Mouse (Mus musculus) NIH3T3 (cell line): ENCODE data around the gene Dnah8.
"Not testable (repeated sequence)": the region's sequence is repeated elsewhere in the genome, so short reads cannot be mapped to it uniquely, and the experiment has no call there.

Experiments used
- DNase-seq: peaks from one replicate; pipeline ENCODE4 v3.0.0-alpha.2; 2012; ENCODE audit warnings: low read depth

The Dnah8 gene

DNA sequence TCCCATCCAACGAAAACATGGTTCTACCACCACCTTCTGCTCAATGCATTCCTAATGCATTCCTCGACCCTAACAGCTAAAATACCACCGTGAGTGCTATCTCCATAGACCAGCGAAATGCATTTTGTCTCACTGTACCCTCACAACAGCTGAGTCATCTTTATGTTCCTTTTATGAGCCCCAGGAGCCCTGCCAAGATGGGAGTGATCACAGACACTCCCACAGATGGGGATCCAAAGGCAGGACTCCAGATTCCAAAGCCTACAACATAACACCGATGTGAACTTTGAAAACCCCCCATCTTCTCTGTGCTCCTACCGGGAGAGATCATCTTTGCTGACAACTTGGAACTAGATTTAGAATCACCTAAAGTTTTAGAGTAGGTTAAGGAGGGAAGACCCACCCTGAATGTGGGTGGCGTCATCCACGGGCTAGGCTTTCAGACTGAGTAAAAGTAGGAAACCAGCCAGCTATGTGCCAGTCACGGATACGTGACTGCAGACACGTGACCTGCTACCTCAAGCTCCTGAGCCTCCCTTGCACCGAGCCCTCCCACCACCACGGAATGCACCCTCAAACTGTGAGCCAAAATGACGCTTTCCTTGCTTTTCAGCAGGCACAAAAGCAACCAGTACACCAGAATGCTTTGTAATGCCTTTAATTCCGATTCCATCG is 14.7 kb upstream of the Dnah8 start:
- peak; percentile 72 for DNase-seq

DNA sequence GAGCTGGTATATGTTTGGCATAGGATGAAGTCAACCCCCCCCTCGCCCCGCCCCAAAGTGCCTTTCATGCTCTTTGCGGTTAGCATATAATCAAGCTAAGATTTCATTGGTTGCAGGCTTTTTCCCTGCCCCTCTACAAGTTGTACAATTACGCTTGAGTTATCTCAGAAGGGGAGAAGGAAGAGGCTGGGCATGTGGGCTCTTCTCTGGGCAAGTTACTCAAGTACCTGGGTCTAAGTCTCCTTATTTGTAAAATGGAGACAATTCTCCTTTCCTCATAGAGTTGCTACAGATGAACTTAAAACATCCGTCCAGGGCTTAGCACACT is 14.2 kb upstream of the Dnah8 start:
- no peak for DNase-seq

DNA sequence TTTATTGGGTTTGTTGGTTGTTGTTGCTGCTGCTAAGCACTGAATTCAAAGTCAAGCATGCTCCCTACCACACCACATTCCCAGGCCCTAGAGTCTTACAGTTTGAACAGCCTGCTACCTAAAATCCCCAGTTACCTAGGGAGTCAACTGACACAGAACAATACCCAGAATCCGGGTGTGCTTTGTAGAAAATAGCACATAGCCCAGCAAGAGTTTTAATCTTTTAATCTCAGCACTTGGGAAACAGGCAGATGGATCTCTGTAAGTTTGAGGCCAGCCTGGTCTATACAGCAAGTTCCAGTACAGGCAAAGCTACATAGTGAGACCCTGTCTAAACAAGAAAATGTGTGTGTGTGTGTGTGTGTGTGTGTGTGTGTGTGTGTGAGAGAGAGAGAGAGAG is 13.4 kb upstream of the Dnah8 start:
- no peak for DNase-seq

DNA sequence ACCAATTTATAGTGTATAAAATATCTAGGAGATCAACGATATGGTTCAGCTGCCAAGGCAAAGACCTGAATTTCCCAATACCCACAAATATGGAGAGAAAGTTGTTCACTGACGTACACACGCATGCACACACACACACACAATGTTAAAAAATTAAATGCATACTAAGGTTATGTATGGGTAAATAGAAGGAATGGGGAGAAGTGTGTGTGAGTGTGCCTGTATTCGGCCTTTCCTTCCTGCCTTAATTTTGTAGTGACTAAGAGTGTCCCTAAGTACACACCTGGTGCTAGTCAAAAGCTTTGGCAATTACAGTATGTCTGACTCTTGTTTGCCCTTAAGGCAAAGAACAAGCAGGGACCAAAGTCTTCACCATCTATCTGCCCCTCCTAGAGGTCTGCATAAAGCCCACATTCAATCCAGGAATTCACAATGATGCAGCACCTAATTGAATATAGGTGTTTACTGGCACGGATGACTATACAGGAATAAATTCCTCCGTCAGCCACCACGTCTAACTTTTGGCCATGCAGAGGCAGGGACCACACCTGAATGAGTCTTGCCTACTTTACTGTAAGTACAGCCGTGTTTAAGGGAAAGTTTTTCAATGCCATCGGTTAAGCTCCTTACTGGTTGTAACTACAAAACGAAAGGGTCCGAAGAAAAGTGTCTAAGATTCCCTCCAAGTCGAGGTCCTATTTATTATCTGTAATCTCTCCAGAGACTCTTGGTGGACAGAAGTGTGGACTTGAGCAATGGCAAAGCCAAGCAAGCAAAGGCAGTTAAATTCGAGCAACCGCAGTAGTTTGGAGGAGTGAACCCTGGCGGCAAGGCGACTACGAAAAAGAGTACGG is 12.7 kb upstream of the Dnah8 start:
- DNase-seq, result peak; percentile 8

DNA sequence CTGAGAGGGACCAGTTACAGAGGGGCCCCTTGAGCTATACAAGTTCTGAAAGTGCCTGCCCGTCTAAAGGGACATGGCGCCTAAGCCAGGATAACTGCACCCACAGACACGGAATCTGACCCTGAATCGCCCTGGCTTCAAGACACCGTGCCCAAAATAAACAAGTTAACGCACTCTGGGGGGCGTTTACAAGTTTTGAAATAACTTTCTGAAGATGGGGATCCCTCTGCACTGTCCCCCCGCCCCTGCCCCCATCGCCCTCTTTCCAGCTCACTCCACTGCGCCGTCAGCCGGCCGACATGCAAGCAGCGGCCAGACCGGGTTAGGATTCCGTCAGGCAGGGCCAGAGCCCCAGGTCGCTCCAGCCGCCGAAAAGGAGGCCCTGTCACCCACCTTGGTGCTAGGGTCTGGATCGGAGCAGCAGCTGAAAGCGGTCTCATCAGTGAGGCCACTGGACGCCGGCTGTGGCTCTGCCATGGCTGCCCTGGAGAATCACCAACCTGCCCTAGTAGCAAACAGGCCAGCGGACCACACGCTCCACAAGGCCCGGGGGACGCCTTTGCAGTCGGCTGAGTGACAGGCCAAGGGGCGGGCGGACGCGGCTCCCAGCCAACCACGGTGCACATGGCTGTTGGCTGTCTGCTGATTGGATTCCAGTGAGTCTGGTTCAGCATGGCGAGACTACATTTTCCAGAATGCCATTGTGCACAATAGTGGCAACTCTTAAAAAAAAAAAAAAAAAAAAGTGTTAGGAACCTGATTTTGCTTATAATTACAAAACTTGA is 11.9 kb upstream of the Dnah8 start:
- peak; percentile 98 for DNase-seq

DNA sequence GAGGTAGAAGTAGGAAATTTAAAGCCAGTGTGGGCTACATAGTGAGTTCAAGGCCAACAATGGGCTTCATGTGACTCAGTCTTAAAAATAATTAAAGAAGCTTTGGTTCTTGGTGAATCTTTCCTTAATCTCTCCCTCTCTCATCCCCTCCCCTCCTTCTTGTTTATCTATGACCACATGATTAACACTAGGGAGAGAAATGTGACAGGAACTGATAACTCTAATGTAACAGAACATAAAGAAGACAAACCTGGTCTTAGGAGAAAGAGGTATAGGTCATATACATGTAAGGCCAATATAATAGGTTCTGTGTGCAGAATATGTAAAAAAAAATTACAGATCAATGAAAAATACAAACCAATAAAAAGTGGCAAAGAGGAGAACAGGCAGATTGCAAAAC is 10.8 kb upstream of the Dnah8 start:
- no peak for DNase-seq

DNA sequence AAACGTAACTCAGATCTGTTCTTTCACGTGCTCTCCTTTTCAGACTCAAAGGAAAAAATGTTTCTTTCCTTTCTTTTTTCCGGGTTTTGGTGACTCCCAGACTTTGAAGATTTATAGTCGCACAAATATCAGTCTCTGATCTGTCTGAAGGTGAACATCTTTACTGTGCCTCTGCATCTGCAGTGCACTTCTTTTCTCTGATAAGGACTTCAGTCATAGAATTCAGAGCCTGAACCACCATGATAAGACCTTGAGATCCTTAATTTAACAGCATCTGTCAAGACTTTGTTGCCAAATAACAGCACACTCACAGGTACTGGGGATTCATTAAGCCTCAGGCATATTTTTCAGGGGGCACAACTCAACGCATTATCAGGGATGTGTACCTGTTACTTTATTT is 8.0 kb upstream of the Dnah8 start:
- DNase-seq, result no peak

DNA sequence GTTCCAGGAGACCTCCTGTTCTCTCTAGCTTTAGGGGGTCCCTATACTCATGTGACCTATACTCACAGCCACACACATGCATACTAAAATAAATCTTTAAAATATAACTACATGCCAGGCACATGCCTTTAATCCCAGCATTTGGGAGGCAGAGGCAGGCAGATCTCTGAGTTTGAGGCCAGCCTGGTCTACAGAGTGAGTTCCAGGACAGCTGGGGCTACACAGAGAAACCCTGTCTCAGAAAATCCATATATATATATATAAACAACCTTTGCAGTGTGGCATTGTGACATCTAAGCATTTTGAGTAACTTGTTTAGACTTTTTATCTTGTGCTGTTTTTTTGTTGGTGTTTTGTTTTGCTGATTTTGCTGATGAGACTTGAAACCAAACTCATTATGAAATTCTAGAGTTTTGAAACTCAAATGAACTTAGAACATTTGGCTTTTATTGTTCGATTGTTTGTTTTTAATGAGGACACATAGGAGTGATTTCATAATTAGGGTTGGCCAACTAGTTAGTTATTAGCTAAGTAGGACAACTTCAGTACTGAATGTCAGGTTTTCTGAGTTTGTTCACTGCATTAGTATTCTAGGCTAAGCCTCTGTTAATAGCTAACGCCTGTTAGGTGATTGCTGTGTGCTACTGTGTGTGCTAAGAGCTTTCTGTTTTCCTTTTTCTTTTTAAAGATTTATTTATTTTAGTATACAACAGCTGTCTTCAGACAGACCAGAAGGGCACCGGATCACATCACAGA is 5.8 kb upstream of the Dnah8 start:
- DNase-seq, result no peak

DNA sequence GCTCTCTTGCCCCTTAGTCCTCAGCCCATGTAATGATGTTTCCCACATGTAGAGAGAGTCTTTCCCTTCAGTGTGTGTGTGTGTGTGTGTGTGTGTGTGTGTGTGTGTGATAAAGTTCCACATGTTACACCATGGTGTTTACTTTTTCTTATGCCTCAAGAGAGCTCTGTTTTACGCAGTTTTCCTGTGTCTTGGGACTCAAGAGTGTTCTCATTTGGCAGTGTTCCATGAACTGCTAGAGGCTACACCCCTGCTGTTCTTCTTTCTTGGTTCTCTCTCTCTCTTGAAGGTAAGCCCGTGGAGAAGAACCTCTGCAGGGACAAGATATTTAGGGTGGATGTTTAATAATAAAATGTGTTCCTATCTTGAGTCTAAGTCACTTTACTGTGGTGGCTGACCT is 5.0 kb upstream of the Dnah8 start:
- DNase-seq, result no peak

DNA sequence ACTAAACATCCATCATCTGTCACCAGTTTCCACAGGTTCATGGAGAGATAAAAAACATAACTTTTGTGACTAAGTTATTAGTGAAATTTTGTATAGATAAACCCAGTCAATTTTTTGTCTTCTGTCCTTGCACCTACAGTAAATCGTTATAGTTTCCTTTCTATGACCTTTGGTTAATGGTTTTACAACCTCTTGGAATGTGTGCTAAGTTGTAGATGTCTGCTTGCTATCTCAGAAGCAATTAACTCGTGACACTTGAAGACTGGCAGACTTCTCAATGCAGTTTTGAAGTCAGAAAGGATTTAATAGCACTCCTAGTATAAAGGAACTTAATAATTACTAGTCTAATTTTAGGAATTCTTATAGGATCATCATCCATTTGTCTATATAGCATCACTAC is 3.6 kb upstream of the Dnah8 start:
- no peak for DNase-seq

DNA sequence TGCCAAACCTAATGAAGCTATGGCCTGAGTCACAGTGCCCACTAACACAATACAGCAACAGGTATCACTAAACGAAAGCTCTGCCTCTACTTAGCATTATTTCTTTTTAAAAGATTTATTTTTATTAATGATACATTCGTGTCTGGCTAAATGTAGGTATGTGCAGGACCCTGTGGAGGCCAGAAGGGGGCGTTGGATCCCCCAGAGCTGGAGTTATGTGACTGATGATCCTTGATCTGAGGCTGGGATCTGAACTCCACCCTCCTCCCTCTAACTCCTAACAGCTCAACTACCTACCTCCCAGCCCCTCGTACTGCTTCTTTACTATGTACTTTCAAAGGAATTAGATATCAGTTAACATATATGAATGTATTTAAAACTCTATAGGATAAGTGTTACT is 2.7 kb upstream of the Dnah8 start:
- DNase-seq, result no peak

DNA sequence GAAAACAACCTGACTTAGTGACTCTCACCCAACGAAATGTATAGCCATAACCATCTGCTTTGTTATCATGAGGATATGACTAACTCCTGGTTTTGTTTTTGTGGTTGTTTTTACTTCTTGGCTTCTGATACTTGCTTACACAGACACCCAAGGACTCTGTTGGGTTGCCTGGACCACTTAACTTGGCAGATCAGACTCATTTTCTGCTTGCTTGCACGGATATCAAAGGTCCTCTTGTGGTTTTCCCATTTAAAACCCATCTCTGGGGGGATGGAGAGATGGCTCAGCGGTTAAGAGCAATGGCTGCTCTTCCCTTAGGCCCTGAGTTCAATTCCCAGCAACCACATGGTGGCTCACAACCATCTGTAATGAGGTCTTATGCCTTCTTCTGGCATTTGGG is 954 bp upstream of the Dnah8 start:
- DNase-seq, result no peak

DNA sequence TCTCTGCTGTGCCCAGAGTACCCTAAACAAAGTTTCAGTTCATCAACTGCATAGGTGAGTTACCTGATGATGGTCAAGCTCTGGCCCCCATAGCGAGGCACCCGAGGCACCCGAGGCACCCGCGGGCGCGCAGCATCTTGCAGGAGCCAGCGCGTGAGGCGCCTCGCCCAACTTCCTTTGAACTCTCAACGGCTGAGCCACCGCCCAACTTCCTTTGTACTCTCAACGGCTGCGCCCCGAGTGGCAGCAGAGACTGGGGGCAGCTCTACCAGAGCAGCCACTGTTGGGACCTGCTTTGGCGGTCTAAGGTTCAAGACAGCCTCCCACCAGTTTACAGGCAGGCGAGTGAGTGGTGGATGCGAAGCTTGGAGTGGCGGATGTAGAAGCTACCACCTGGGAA is 2.6 kb downstream of the Dnah8 start, which contains the start of gene Glo1:
TSS of gene Glo1 (minus strand) at position 153 of the 400 bp plus-strand sequence.
- DNase-seq, result not testable (repeated sequence)

DNA sequence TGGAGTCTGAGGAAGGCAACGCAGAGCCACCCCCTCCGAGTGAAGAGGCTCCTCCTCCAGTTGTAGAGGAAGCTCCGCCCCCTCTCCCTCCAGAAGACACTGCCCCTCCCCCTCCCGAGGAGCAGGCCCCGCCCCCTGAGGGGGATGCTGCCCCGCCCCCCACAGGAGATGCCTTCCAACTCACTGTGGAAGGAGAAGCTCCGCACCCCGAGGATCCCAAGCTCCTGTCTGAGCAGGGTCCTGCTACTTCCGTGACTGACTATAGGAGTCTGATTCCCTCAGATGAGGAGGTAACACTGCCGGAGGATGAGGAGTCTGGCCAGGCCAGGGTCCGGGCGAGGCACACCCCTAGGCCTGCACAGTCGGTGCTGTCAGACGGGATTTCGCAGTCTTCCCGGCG is 11.2 kb downstream of the Dnah8 start:
- DNase-seq, result peak; percentile 8

DNA sequence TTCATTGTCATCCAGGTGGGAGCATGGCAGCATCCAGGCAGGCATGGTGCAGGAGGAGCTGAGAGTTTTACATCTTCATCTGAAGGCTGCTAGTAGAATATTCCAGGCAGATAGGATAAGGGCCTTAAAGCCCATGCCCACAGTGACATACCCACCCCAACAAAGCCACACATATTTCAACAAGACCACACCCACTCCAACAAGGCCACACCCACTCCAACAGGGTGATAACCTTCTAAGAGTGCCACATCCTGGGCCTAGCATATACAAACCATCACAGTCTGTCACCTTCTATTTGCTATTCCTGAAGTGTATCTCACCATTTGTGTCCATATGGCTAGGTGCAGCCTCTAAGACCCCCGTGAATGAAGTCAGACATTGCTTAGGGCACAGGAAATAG is 13.6 kb downstream of the Dnah8 start:
- DNase-seq, result no peak

DNA sequence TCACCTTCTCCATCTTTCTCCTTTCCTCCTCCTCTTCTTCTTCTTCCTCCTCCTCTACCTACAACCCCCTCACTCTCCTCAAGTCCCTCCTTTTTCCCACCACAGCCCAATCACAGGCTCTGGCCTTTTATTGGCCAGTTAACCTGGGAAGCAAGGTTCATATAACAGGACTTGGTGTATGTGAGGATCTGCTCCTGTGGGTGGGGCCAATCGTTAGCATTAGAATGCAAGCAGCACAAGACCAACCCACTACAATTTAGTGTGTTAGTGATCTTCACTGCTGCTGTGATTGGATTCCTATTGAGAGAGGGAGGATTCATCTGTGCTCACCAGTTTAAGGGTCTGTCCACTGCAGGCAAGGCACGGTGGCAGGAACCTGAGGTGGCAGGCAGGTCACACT is 14.8 kb downstream of the Dnah8 start:
- DNase-seq, result no peak

DNA sequence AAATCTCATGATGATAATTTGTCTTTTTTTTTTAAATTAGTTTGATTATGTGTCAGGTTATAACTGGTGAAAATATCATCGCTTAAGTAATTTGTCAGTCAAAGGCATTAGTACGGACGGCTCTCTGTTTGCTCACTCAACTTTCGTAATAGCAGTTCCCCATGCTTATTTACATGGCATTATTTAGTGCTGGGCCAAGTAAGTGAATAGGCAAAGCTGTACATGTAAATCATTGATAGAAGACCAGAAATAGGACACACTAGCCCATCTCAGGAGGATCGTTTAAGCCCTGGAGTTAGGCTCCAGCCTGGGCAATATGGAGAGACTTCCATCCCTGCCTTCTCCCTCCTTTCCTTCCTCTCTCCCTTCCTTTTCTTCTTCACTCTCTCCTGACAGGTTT is 16.7 kb downstream of the Dnah8 start:
- DNase-seq, result no peak

DNA sequence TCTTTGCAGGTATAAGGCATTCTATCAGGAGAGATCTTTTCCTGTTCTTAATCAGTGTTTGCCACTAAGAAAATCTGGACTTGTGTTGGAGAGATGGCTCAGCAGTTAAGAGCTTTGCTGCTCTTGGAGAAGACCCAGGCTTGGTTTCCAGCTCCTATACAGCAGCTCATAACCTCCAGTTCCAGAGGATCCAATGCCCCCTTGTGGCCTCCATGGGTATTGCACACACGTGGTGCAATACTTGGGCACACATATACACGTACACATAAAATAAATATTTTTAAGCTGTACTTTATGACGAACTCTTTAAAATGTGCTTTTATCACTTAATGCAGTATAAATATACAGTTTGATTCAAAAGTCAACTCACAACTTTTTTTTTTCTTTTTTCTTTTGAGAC is 24.6 kb downstream of the Dnah8 start:
- DNase-seq, result peak; percentile 8

DNA sequence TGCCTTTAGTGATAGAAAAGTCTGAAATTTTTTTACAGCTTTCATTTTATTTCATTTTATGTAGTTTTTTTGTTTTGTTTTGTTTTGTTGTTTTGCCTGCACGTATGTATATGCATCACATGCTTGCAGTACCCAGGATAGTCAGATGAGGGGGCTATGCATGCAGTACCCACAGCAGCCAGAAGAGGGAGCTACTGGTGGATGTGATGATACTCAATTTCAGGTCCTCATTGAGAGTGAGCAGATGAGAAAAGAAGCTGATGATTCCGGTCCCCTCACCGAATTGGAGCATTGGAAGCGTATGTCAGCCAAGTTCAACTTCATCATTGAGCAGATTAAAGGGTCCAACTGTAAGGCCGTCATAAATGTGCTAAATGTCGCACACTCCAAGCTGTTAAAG is 28.9 kb downstream of the Dnah8 start:
- DNase-seq, result peak; percentile 11

DNA sequence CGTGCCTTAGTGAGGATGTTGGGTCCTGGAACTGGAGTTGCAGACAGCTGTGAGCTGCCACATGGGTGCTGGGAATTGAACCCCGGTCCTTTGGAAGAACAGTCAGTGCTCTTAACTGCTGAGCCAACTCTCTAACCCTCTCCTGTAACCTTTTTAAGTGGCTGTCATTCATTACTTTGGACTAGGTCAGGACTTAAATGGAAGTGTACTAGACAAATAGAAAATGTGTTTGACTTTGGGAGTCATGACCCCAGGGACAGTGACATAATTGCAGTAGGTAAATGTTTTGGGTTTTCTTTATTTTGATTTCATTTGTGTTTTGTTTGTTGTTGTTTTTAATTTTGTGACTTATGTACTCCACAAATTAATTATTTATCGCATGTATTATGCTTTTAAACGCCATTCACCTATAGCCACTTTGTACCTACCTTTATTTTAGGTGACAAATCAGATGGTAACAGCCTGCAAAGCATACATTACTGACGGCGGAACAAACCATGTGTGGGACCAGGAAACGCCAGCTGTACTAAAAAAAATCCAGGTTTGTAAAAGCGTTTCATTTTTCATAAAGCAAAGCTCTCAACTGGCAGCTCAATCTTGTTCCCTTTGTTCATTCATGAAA is 33.5 kb downstream of the Dnah8 start:
- no peak for DNase-seq

DNA sequence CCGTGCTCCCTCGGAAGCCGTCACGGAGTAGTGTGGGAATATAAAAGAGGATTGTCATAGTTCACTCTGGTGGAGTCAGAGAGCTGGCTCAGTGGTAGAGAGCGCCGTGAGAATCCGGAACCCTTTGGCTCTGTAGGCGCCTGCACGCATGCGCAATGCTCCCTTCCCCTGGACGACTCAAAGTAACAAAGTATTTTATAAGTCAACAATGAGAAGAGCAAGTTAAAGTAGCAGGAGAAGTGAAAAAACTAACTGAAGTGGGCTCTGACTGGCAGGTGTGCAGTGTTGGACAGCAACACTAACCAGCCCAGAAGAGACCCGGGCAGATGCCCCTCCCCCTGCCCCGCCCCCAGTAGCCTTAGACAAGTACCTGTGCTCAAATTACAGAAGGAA is 34.0 kb downstream of the Dnah8 start:
- DNase-seq, result peak; percentile 5

DNA sequence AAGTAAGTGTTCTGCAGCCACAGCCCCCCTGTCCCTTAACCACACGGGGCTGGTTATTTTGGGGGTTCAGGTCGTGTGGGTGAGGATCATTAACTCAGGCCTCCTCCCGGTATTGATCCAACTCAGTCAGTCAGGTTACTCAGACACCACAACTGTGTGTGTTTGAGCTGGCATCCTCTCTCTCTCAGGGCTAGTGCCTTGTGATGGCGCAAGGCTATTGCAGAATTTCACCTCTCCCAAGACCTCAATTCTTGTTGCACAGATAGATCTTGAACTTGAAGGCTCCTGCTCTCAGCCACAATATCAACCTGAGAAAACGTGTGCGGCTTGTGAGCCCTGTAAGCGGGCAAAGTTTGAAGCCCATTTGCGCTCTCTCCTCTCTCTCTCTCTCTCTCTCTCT is 38.0 kb downstream of the Dnah8 start:
- DNase-seq, result no peak
